Mouse (Mus musculus) liver, embryonic 18 days (tissue): ENCODE measurements around the gene Fcgr1. TPM values are rescaled to one million over a fixed set of nuclear protein-coding genes. Genes with fewer than 3 reads are reported as not detected.

ENCODE experiments used
- polyA plus RNA-seq: library from polyadenylated mRNA; depleted of rRNA; stranded (reverse); fragments of >200 nt; gene quantifications from 2 replicates; pipeline ENCODE4 v1.2.3, GENCODE M21; 2012; rRNA removed

Gene Fcgr1
- polyA plus RNA-seq, result 9.7 and 11.7 TPM in 2 replicates

GRCm38 (mm10) chr3:96293787-96294186, at the start of gene Fcgr1:
Fcgr1 (minus strand) TSS chr3:96293969.

GRCm38 (mm10) chr3:96269511-96270474, 24.0 kb downstream of the Fcgr1 start, which contains the start of gene Hist2h2bb:
Hist2h2bb (plus strand) TSS chr3:96269752.

GRCm38 (mm10) chr3:96268051-96268775, 25.6 kb downstream of the Fcgr1 start, which contains the start of gene Hist2h3b:
Hist2h3b (plus strand) TSS chr3:96268654.

DNA sequence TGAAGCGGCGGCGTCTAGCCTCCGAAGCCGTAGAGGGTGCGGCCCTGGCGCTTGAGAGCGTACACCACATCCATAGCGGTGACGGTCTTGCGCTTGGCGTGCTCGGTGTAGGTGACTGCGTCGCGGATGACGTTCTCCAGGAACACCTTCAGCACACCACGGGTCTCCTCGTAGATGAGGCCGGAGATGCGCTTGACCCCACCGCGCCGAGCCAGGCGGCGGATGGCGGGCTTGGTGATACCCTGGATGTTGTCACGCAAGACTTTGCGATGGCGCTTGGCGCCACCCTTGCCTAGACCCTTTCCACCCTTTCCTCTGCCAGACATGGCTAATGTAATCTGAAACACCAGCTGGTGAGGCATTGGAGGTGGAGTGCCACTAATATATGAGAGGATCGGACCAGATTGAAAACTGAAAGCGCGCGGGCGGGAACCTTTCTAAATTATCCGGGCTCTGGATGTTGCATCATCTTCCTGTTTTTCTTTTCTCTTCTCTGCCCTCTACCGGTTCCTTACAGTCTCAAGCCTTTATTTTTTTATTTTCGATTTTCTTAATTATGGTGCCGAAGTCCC, 30.7 kb downstream of the Fcgr1 start, which contains the start of gene Hist2h4:
TSS of gene Hist2h4 (minus strand) at position 333 of the 572 bp plus-strand sequence.

DNA sequence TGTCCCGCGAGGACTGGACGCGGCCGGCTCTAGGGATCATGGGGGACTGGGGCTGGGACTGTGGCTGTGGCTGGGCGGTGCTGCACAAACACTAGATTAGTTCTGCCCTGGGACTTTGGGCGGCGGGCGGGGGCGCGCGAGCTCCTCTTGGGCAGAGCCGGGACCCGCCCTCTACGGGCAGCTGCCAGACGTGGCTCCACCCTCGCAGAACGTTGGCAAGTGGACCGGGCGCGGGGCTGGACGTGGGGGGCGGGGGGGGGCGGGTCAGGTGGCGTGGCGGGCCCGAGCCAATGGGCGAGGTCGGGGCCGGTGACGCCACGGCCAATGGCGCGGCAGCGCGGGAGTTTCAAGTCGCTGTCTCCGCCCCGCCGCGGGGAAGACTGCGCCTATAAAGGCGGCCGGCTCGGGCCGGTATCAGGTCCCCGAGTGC, 47.3 kb downstream of the Fcgr1 start, which contains the start of gene Hist2h3c1:
TSS of gene Hist2h3c1 (plus strand) at position 259 of the 430 bp plus-strand sequence.

GRCm38 (mm10) chr3:96245003-96245886, 48.5 kb downstream of the Fcgr1 start, which contains the start of gene Hist2h2aa1:
Hist2h2aa1 (plus strand) TSS chr3:96245497.

GRCm38 (mm10) chr3:96239949-96240798, 53.6 kb downstream of the Fcgr1 start, which contains the start of gene Hist2h2aa2:
Hist2h2aa2 (minus strand) TSS chr3:96240276.

DNA sequence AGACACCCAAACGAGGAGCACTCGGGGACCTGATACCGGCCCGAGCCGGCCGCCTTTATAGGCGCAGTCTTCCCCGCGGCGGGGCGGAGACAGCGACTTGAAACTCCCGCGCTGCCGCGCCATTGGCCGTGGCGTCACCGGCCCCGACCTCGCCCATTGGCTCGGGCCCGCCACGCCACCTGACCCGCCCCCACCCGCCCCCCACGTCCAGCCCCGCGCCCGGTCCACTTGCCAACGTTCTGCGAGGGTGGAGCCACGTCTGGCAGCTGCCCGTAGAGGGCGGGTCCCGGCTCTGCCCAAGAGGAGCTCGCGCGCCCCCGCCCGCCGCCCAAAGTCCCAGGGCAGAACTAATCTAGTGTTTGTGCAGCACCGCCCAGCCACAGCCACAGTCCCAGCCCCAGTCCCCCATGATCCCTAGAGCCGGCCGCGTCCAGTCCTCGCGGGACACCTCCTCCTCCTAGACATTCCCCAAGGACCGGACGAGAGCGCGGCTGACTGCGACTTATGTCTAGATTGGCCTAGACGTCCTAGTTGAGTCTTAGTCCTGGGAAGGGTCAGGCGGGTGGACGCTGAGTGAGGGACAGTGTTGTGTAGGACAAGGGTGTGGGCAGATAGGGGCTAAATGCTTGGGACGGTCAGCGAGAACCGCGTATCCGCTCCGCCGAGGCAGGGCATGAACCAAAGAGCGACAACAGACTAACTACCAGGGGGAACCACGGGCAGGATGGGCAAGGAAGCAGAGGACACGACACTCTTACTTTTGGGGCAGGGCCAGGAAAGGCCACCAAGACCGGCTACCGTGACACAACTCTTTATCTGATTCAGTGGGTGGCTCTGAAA, 54.6 kb downstream of the Fcgr1 start, which contains the start of gene Hist2h3c2:
TSS of gene Hist2h3c2 (minus strand) at position 174 of the 840 bp plus-strand sequence.

Other genes with a start within 250 kb of the Fcgr1 start
- 4.7 and 5.3 TPM in 2 replicates for gene Vps45, start 235.5 kb downstream of the Fcgr1 start, polyA plus RNA-seq
- 3.6 and 3.7 TPM in 2 replicates for gene Otud7b, start 189.4 kb downstream of the Fcgr1 start, polyA plus RNA-seq
- 9.6 and 12.3 TPM in 2 replicates for gene Mtmr11, start 132.0 kb downstream of the Fcgr1 start, polyA plus RNA-seq
- 26.1 and 26.7 TPM in 2 replicates for gene Sf3b4, start 121.6 kb downstream of the Fcgr1 start, polyA plus RNA-seq
- 0.30 and 0.41 TPM in 2 replicates for gene Sv2a, start 112.8 kb downstream of the Fcgr1 start, polyA plus RNA-seq
- 29.2 and 31.1 TPM in 2 replicates for gene Bola1, start 74.3 kb downstream of the Fcgr1 start, polyA plus RNA-seq
- 0.42 and 0.82 TPM in 2 replicates for gene Hist2h2ab, start 74.1 kb downstream of the Fcgr1 start, polyA plus RNA-seq
- gene Hist2h2ac, start 73.1 kb downstream of the Fcgr1 start, polyA plus RNA-seq, result 7.7 and 8.1 TPM in 2 replicates
- 8.3 and 14.1 TPM in 2 replicates for gene Hist2h2be, start 72.8 kb downstream of the Fcgr1 start, polyA plus RNA-seq
- 31.1 and 37.7 TPM in 2 replicates for gene Hist2h3c2, start 54.8 kb downstream of the Fcgr1 start, polyA plus RNA-seq
- 39.3 and 40.4 TPM in 2 replicates for gene Hist2h2aa2, start 53.7 kb downstream of the Fcgr1 start, polyA plus RNA-seq
- 83.3 and 119 TPM in 2 replicates for gene Hist2h2aa1, start 48.5 kb downstream of the Fcgr1 start, polyA plus RNA-seq
- 1.9 and 8.4 TPM in 2 replicates for gene Hist2h3c1, start 47.3 kb downstream of the Fcgr1 start, polyA plus RNA-seq
- 4.5 and 4.7 TPM in 2 replicates for gene Hist2h4, start 30.7 kb downstream of the Fcgr1 start, polyA plus RNA-seq
- gene Hist2h3b, start 25.3 kb downstream of the Fcgr1 start, polyA plus RNA-seq, result 30.7 and 34.8 TPM in 2 replicates
- gene Hist2h2bb, start 24.2 kb downstream of the Fcgr1 start, polyA plus RNA-seq, result 7.1 and 7.9 TPM in 2 replicates
- gene BC107364, start 158.3 kb upstream of the Fcgr1 start, polyA plus RNA-seq, result 0.05 and 0.07 TPM in 2 replicates
- 40.3 and 47.5 TPM in 2 replicates for gene Hfe2, start 231.2 kb upstream of the Fcgr1 start, polyA plus RNA-seq